Mouse (Mus musculus) bone marrow, adult 2 months (tissue): ENCODE results near the gene Zfp512b.

Experiments
- CTCF ChIP-seq: fragments of 200-500 bp; IDR thresholded peaks from 2 replicates; pipeline ENCODE4 v1.5.1; 2011; ENCODE audit warnings: low read length, control low read depth; ENCODE audit not compliant: control insufficient read depth, insufficient read depth
- POLR2A ChIP-seq: fragments of 200-500 bp; IDR thresholded peaks from 2 replicates; pipeline ENCODE4 v1.6.1; 2011; ENCODE audit warnings: low read depth, mild to moderate bottlenecking, control low read depth, low read length, borderline replicate concordance; ENCODE audit not compliant: control insufficient read depth

DNA sequence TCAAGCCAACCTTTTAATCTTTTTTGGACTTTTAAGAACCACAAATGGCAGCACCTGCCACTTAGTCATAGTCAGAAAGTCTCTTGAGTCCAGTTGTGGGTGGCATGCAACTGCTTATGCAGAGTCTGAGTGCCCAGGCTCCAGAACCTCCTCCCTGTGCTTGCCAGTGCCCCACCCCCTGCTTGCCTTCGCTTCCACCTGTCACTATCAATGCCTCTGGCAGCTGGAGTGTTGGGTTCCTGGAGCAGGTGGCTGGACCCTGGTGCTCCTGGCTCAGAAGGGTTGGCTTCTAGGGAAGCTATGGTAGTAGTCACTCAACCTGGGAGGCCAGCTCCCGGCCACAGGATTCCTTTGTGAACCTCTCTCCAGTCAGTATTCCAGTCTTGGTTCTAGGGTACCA lies 42.4 kb downstream of the Zfp512b start:
- TF ChIP-seq CTCF (no peak), POLR2A (no peak)
